Mouse (Mus musculus) liver, adult 2 months (tissue): ENCODE measurements around the gene Gm49450. TPM values are rescaled to one million over a fixed set of nuclear protein-coding genes. Genes with fewer than 3 reads are reported as not detected.
"Not testable (repeated sequence)": the region's sequence is repeated elsewhere in the genome, so short reads cannot be mapped to it uniquely, and the experiment has no call there.

Experiments
- DNase-seq: peaks from one replicate; pipeline ENCODE4 v3.0.0-alpha.2; 2011; ENCODE audit warnings: low read depth, low spot score; ENCODE audit errors: extremely low read depth
- H3K27ac ChIP-seq: fragments of 200-500 bp; replicated peaks from 2 replicates; pipeline ENCODE4 v1.5.1; 2012; ENCODE audit warnings: low read depth, mild to moderate bottlenecking, control low read depth, inconsistent platforms, low read length; ENCODE audit not compliant: insufficient read depth
- H3K27me3 ChIP-seq: fragments of 200-500 bp; 2 replicates; pipeline ENCODE4 v1.6.1; 2012; ENCODE audit warnings: mild to moderate bottlenecking, moderate library complexity, low read length, inconsistent platforms; ENCODE audit not compliant: control insufficient read depth, insufficient read depth
- H3K36me3 ChIP-seq: fragments of 200-500 bp; 2 replicates; pipeline ENCODE4 v1.6.1; 2012; ENCODE audit warnings: low read length, inconsistent platforms; ENCODE audit not compliant: control insufficient read depth, insufficient read depth
- H3K4me1 ChIP-seq: fragments of 200-500 bp; 2 replicates; pipeline ENCODE4 v1.6.1; 2011; ENCODE audit warnings: low read length; ENCODE audit not compliant: control insufficient read depth, insufficient read depth
- H3K4me3 ChIP-seq: fragments of 200-500 bp; 2 replicates; pipeline ENCODE4 v1.5.1; 2011; ENCODE audit warnings: low read depth, mild to moderate bottlenecking, control low read depth, low read length, moderate library complexity; ENCODE audit not compliant: insufficient read depth
- H3K79me2 ChIP-seq: fragments of 200-500 bp; 2 replicates; pipeline ENCODE4 v1.6.1; 2012; ENCODE audit warnings: inconsistent platforms, mild to moderate bottlenecking, low read length, moderate library complexity; ENCODE audit not compliant: control insufficient read depth, insufficient read depth
- H3K9ac ChIP-seq: fragments of 200-500 bp; 2 replicates; pipeline ENCODE4 v1.6.1; 2012; ENCODE audit warnings: low read depth, mild to moderate bottlenecking, control low read depth, inconsistent platforms, low read length
- CTCF ChIP-seq: fragments of 200-500 bp; IDR thresholded peaks from 2 replicates; pipeline ENCODE4 v1.5.1; 2011; ENCODE audit warnings: low read depth, low read length, control low read depth
- POLR2A ChIP-seq: fragments of 200-500 bp; IDR thresholded peaks from 2 replicates; pipeline ENCODE4 v1.6.1; 2011; ENCODE audit warnings: low read length, control low read depth; ENCODE audit not compliant: insufficient read depth; ENCODE audit errors: extremely low read depth
- WGBS: fragments of 180-500 bp; shearing (Covaris S2); methylation state at CpG from one replicate; pipeline ENCODE4 v1.1.7; 2018; 5-methylcytosine and 5-hydroxymethylcytosine counted together
- polyA plus RNA-seq: library from polyadenylated mRNA; depleted of rRNA; stranded (reverse); fragments of >200 nt; gene quantifications from 2 replicates; pipeline ENCODE4 v1.2.3, GENCODE M21; 2012
- total RNA-seq: library from RNA; depleted of rRNA; stranded (reverse); fragments of >200 nt; gene quantifications from 2 replicates; pipeline ENCODE4 v1.2.3, GENCODE M21; 2014

Gene Gm49450
- total and polyA plus RNA-seq, 2 experiments: 2.9 TPM; not detected in 1

DNA sequence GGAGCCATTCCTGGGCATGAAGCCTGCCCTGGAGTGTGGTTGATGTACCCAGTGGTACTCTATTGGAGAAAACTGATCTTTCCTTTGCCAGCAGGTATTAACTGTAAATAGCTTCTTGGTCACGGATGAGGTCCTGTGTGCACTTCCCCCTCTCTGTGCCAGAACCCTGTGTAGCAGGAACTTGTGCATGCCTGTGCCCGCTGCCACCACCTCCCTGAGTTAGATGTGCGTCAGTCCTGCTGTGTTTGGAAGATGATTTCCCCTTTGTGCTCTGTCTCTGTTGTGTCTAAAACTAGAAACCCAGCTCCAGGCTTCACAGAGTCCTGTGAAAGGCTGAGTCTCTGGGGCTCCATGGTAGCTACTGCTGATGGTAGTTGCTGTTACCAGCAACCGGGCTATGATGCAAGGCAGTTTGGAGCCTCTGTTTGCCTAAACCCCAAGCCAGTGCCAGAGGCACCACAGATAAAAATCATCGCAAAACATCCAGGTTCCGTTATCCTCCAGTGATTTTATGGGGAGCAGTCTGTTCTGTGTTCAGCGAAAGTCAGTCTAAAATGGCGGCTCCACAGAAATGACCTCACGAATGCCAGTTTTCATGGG, 19.8 kb upstream of the Gm49450 start:
- DNase-seq: no peak
- peaks cover 2% of the 10 kb centered on the region; the same call in 1 of the 2 replicates for H3K4me1 ChIP-seq
- H3K79me2 ChIP-seq: no peaks in the 10 kb centered on the region
- no peak overlapping the region for H3K4me3 ChIP-seq
- WGBS: 86% methylated on average over 9 of the region's 9 CpGs
- no peaks in the 10 kb centered on the region for H3K27me3 ChIP-seq
- H3K36me3 ChIP-seq: no peaks in the 10 kb centered on the region
- no peak overlapping the region for H3K27ac ChIP-seq
- no peak overlapping the region for H3K9ac ChIP-seq
- TF ChIP-seq CTCF: no peak

DNA sequence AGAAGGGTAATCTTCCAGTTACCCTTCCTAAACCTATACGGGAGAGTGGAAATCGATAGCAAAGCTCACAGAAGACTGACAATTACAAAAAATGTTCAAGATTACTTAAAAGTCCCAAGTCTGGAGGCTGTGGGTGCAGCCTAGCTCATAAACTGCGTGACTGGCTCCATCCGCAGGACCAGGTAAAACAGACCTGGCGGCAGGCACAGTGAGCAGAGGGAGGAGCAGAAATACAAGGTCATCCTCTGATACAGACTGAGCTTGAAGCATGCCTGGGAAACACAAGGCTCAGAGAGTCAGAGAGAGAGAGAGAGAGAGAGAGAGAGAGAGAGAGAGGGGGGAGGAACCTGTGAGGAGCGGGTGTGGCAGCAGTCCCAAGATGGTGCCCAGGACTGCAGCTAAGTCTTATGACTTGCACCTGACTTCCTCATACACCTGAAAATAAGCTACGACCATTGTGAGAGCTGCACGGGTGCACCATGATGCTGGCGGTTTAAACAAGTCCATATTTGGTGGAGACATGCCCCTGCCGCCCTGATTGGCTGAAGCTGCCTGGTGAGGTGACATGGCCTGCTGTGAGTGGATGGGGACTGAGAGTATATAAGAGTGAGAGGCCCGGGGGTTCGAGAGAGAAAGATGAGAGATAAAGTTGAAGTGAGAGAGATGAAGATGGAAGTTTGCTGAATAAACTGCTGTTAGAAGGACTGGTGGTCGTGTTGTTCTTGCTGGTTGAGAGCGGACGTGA, 18.4 kb upstream of the Gm49450 start:
- 77% methylated on average over 15 of the region's 15 CpGs for WGBS
- H3K9ac ChIP-seq, H3K27me3 ChIP-seq, H3K79me2 ChIP-seq, H3K4me3 ChIP-seq, DNase-seq, H3K36me3 ChIP-seq, H3K4me1 ChIP-seq, H3K27ac ChIP-seq: not testable (repeated sequence)

DNA sequence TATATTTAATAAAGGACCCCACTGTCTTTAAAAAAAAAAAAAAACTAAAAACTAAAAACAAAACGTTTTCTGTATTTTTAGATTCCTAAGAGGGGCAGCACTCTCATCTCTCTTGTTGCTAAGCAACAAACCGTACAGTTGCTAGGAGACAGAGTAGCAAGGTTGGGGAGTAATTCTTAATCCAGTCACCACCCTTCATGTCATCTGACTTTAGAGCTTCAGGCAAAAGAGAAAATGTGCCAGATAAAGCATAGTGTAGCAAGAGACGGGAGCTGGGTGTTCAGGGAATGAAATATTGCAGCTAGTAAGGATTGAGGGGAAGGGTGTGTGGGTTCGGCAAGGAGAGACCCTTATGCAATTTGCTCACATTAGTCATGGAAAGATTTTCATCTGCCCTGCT, 17.8 kb upstream of the Gm49450 start:
- Histone ChIP-seq H3K27ac (no peak overlapping the region), H3K36me3 (no peaks in the 10 kb centered on the region), H3K79me2 (no peaks in the 10 kb centered on the region), H3K4me1 (peaks cover 2% of the 10 kb centered on the region; the same call in 1 of the 2 replicates), H3K4me3 (no peak overlapping the region), H3K9ac (no peak overlapping the region), H3K27me3 (no peaks in the 10 kb centered on the region)
- TF ChIP-seq CTCF (no peak), POLR2A (no peak)
- DNase-seq: no peak
- 72% methylated on average over 4 of the region's 4 CpGs for WGBS

- 39% methylated on average over 16 of the region's 16 CpGs for WGBS
- no peaks in the 10 kb centered on the region for H3K27me3 ChIP-seq
- no peaks in the 10 kb centered on the region for H3K79me2 ChIP-seq
- TF ChIP-seq POLR2A (no peak), CTCF (no peak)
- H3K9ac ChIP-seq: no peak overlapping the region
- H3K27ac ChIP-seq: no peak overlapping the region
- H3K4me3 ChIP-seq: no peak overlapping the region
- peaks cover 2% of the 10 kb centered on the region; the same call in 1 of the 2 replicates for H3K4me1 ChIP-seq
- DNase-seq: no peak
- H3K36me3 ChIP-seq: no peaks in the 10 kb centered on the region
These were observed 16.2 kb upstream of the Gm49450 start for GRCm38 (mm10) chr15:98969372-98970101.

DNA sequence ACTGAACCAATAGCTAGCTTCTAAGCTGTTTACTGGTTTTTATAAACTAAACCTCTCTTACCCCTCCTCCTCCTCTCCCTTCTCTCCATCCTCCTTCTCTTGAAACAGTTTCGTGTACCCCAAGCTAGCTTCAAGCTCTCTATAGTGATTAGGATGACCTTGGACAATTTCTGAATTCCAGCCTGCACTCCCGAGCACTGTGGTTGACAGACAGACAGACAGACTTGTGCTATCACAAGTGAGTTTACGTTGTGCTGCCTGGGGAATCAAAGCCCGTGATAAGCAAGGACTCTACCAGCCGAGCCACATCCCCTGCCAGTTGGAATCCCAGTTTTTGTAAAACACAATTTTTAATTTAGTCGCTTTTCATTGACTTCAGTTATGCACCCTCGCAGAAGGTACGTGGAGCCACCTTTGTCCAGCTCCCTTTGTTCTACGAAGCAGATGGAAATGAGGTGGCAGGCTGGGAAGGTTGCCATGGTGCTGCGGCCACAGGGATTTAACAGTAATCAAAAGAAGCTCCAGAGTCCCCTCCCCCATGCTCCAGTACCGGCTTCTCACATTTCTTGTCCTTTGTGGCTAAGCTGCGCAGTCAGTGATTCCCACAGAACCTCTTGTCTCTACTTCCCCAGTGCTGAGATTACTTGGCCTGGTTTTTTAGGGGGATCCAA, 15.5 kb upstream of the Gm49450 start:
- Histone ChIP-seq H3K9ac (no peak overlapping the region), H3K79me2 (no peaks in the 10 kb centered on the region), H3K27me3 (no peaks in the 10 kb centered on the region), H3K36me3 (no peaks in the 10 kb centered on the region), H3K27ac (no peak overlapping the region), H3K4me3 (no peak overlapping the region), H3K4me1 (peaks cover 2% of the 10 kb centered on the region; the same call in 1 of the 2 replicates)
- WGBS: 71% methylated on average over 12 of the region's 12 CpGs
- no peak for TF ChIP-seq CTCF
- no peak for TF ChIP-seq POLR2A
- no peak for DNase-seq
